15 mouse cellular contexts compared by ENCODE assay signal in the genomic region with DNA sequence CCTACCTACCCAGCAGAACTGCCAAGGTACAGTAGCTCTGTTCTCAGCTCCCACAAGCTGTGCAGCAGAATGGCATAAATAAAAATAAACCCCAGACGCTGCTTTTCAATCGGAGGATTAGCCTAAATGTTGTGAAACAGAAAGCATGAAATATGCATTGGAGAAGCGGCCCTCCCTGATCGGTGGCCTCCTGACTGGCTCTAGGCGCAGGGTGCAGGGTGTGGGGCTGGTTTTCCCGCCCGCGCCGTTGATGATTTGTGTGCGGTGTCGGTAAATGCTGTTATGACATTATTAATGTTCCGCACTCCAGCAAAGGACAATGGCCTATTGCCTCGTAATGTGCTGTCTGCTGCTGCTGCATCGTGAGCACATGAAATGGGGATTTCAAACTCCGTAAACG. TPM values are rescaled to one million over a fixed set of nuclear protein-coding genes. Genes with fewer than 3 reads are reported as not detected.
DNase-seq lines count a peak whose midpoint lies in the region; ATAC-seq and TF ChIP-seq lines count a peak whose summit lies in the region.
"Had no signal": no experiment of that assay in that cellular context is flagged by ENCODE, and none has a peak within 500 bp of the region (broad histone marks: within the 10 kb centered on the region; RNA-seq: fewer than 3 reads in every experiment).

No protein-coding gene starts in this region.

- H3K4me2 ChIP-seq in forebrain, postnatal 0 days (ENCODE audit: low read depth): no peak overlapping the region
- H3K4me2 ChIP-seq in midbrain, embryonic 15.5 days: peak overlapping the region; percentile 17; the same call in 1 of the 2 replicates
- H3K4me2 ChIP-seq: lung, embryonic 14.5 days had no signal

- H3K27me3 ChIP-seq in forebrain, postnatal 0 days (ENCODE audit: insufficient read depth, low read length): no peaks in the 10 kb centered on the region
- 0 out of 2 replicates have a peak, but pooled peaks cover 11% of the 10 kb centered on the region for H3K27me3 ChIP-seq in midbrain, embryonic 15.5 days (replicated peaks)

- H3K9me3 ChIP-seq in forebrain, postnatal 0 days (ENCODE audit: low read length): no peaks in the 10 kb centered on the region
- no peaks in the 10 kb centered on the region for H3K9me3 ChIP-seq in midbrain, embryonic 15.5 days

- peaks cover 8% of the 10 kb centered on the region; the same call in 1 of the 2 replicates for H3K4me1 ChIP-seq in forebrain, postnatal 0 days (ENCODE audit: insufficient read depth)
- H3K4me1 ChIP-seq in midbrain, embryonic 15.5 days: peaks cover 24% of the 10 kb centered on the region

- no peak overlapping the region for H3K9ac ChIP-seq in forebrain, postnatal 0 days
- no peak overlapping the region for H3K9ac ChIP-seq in midbrain, embryonic 15.5 days
- H3K9ac ChIP-seq: lung, embryonic 14.5 days had no signal

- no peaks in the 10 kb centered on the region for H3K36me3 ChIP-seq in forebrain, postnatal 0 days (ENCODE audit: insufficient read depth)
- no peaks in the 10 kb centered on the region for H3K36me3 ChIP-seq in midbrain, embryonic 15.5 days (replicated peaks)

- ATAC-seq in forebrain, postnatal 0 days: no peak
- no peak for ATAC-seq in midbrain, embryonic 15.5 days (replicated peaks)
- ATAC-seq in granulocyte monocyte progenitor cell, adult 5-6 weeks (replicated peaks; ENCODE audit: poor library complexity, severe bottlenecking): no peak
- ATAC-seq: inflammation-experienced regulatory T-cells, adult 6 months had no signal

- H3K4me3 ChIP-seq in forebrain, postnatal 0 days (ENCODE audit: low read depth, low read length): no peak overlapping the region
- H3K4me3 ChIP-seq in midbrain, embryonic 15.5 days: no peak overlapping the region

- WGBS in forebrain, postnatal 0 days: 37% methylated on average over 16 of the region's 16 CpGs
- WGBS in midbrain, embryonic 15.5 days: 22% methylated on average over 16 of the region's 16 CpGs

- DNase-seq in layer of hippocampus, adult 11-12 months (ENCODE audit: low spot score): peak; percentile 41
- DNase-seq in layer of hippocampus, postnatal 10 days (ENCODE audit: low spot score in 2 of 2): no peak
- DNase-seq in brain, adult 2 months (ENCODE audit: low read depth, low spot score): peak; percentile 64
- peak; percentile 44 for DNase-seq in forebrain, postnatal 0 days
- DNase-seq in heart, postnatal 4 days: no peak
- no peak for DNase-seq in adrenal gland, postnatal 10 days
- DNase-seq: cerebellum, postnatal 25 days; kidney, postnatal 10 days; lung, embryonic 14.5 days had no signal

- TF ChIP-seq CTCF in forebrain, postnatal 0 days (IDR thresholded peaks at IDR 0.05; ENCODE audit: low read depth): no peak

- H3K27ac ChIP-seq in forebrain, postnatal 0 days (ENCODE audit: low read depth, low read length): no peak overlapping the region
- H3K27ac ChIP-seq in midbrain, embryonic 15.5 days: peak overlapping the region; percentile 43; the same call in 1 of the 2 replicates

RNA-seq across cellular contexts. Expression of gene Mgat5b, which starts 5.1 kb away (rescaled TPM):
- 10 to 100 TPM; 58.3 to 65.9 TPM for total RNA-seq in layer of hippocampus, postnatal 10 days (2021)
- 88.5 and 95.4 TPM in 2 replicates for total RNA-seq in forebrain, postnatal 0 days (2014; rRNA removed)
- 27.0 and 31.0 TPM in 2 replicates for polyA plus RNA-seq in forebrain, postnatal 0 days (2015; fragmentation: Nextera tagmentation; extraction: Ambion mirVana)
- polyA plus RNA-seq in midbrain, embryonic 15.5 days (2015; fragmentation: Nextera tagmentation; extraction: Ambion mirVana): 28.3 and 28.6 TPM in 2 replicates
- not detected in 2 replicates for total RNA-seq in granulocyte monocyte progenitor cell, adult 5-6 weeks (2014; fragmentation: Nextera tagmentation)
- total RNA-seq in granulocyte monocyte progenitor cell, adult 5-6 weeks (2017): not detected in 2 replicates
- total RNA-seq in heart, postnatal 4 days (2021): 1 to 10 TPM in 1 of 2 experiments, under 1 TPM in 1; 0.93 to 1.2 TPM
- 1 to 10 TPM in 1 of 2 experiments, under 1 TPM in 1; 0.81 to 1.3 TPM for total RNA-seq in adrenal gland, postnatal 10 days (2021)
- total RNA-seq: liver, adult 2 months; megakaryocyte progenitor cell, adult 5-6 weeks; MEL had no signal
- polyA plus RNA-seq: inflammation-experienced regulatory T-cells, adult 6 months; liver, adult 2 months had no signal

Comparison
In these comparisons a context has a peak if more than half of its experiments do, and no peak if none do; other contexts are left out.
1. DNase-seq: peak in layer of hippocampus, adult 11-12 months (single experiment), brain, adult 2 months (single experiment) and forebrain, postnatal 0 days (single experiment); none in layer of hippocampus, postnatal 10 days (0 of 2), heart, postnatal 4 days (single experiment) and adrenal gland, postnatal 10 days (single experiment).
2. RNA of gene Mgat5b, which starts 5.1 kb away (total RNA-seq): 88.5 to 95.4 TPM in forebrain, postnatal 0 days and 58.3 to 65.9 TPM in layer of hippocampus, postnatal 10 days; 0.81 to 1.3 TPM in adrenal gland, postnatal 10 days, 0.93 to 1.2 TPM in heart, postnatal 4 days and not detected in granulocyte monocyte progenitor cell, adult 5-6 weeks; every median in the first group is over 10 times any median in the second.